Mouse (Mus musculus): Measurements from ENCODE around the gene Lrrc32. TPM values are rescaled to one million over a fixed set of nuclear protein-coding genes. Genes with fewer than 3 reads are reported as not detected.

Lrrc32 gene
- polyA plus RNA-seq, 1 experiment from 2014 or later = 7.2 TPM

DNA sequence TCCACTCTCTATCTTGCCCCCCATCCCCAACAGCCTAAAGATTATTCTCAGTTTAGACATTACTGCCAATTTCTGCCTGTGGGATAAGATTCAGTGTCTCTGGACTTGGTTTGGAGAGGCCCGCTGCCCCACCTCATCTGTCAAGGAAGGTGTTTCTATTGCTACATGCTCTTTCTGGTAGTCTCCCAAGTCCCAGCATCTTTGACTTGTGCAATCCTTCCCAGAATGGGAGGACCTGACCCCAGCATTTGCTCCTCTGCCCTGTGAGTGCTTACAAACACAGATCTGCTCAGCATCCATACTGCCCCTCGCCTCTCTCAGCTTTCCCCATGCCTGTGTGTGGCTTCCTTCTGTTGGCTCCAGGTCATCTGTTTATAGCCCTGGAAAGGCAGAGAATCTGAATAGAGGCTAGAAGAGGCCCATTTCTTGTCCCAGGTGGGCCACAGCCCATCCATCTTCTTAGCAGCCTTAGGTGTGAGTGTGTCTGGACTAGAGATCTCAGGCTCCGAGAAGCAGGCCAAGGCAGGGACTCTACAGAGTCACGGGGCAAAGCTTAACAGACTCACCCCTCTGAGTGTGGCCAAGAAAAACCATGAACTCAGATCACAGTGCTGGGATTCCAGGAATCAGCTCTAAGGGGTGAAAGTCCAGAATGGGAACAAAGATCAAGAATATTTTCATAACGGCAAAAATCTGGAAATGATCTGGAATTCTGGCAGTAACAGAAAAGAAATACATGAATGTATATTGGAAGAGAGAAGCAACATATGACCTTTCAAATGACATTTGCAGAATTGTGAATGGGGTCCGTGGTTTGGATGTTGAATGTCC lies 36.0 kb downstream of the Lrrc32 start:
- 0 out of 2 replicates have a peak, but pooled peaks have one; percentile 11 for ATAC-seq (ENCODE audit: insufficient read depth)
- DNase-seq = peak; percentile 73

DNA sequence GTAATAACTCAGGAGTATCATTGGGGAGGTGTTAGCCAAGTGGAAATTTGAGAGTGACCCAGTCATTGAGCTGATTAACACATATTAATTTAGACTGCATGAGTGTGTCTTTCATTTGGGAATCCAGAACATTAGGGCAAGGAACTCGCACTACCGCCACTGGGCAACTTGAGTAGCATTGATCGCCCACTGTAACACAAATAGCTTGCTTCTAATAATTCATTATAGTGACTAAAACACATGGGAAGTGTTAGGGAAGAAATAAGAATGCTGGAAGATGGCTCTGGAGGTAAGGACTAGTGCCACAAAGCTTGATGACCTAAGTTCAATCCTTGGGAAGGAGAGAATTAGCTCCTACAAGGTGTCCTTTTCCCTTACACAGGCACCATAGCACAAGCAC lies 38.0 kb downstream of the Lrrc32 start:
- 93% methylated on average over 3 of the region's 3 CpGs for WGBS
- DNase-seq = no peak
- TF ChIP-seq CTCF (IDR thresholded peaks at IDR 0.05; ENCODE audit: low read depth) = no peak
- Histone ChIP-seq H3K4me3 (ENCODE audit: low read depth, low read length) (no peak overlapping the region), H3K4me1 (ENCODE audit: insufficient read depth) (peaks cover 17% of the 10 kb centered on the region), H3K9ac (no peak overlapping the region), H3K36me3 (ENCODE audit: insufficient read depth) (no peaks in the 10 kb centered on the region), H3K27me3 (ENCODE audit: insufficient read depth, low read length) (no peaks in the 10 kb centered on the region), H3K27ac (ENCODE audit: low read depth) (no peak overlapping the region), H3K4me2 (no peak overlapping the region), H3K9me3 (ENCODE audit: low read depth, low read length) (no peaks in the 10 kb centered on the region)
- no peak for ATAC-seq (ENCODE audit: insufficient read depth)

More for the DNA sequence above, 36.0 kb downstream of the Lrrc32 start:
- TF ChIP-seq CTCF (IDR thresholded peaks at IDR 0.05; ENCODE audit: low read depth) = no peak
- Histone ChIP-seq H3K9me3 (ENCODE audit: low read depth, low read length) (no peaks in the 10 kb centered on the region), H3K27me3 (ENCODE audit: insufficient read depth, low read length) (no peaks in the 10 kb centered on the region), H3K4me2 (no peak overlapping the region), H3K36me3 (ENCODE audit: insufficient read depth) (no peaks in the 10 kb centered on the region), H3K4me3 (ENCODE audit: low read depth, low read length) (no peak overlapping the region), H3K4me1 (ENCODE audit: insufficient read depth) (peaks cover 17% of the 10 kb centered on the region), H3K27ac (ENCODE audit: low read depth) (peak overlapping the region; percentile 83), H3K9ac (no peak overlapping the region)
- WGBS = 50% methylated on average over 6 of the region's 6 CpGs

DNA sequence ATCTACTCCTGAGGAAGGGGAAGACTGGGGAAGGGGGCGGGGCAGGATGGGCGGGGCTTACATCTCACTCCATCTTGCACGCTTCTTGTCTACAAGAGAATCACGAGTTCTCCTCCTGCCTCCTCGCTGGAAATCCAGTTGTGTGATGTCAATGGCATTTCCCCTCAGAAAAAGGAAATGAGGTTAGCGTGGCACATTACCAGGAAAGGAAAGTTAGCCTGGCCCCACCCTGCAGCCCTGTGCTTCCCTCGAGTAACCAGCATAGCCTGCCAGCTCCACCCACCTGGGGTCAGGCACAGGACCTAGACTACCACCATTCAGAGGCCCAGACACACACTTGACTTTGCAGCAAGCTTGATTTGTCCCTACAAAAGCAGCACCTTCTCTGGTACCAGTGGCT lies 42.5 kb downstream of the Lrrc32 start:
- H3K9me3 ChIP-seq (ENCODE audit: low read depth, low read length) = no peaks in the 10 kb centered on the region
- H3K9ac ChIP-seq = no peak overlapping the region
- no peak for TF ChIP-seq CTCF (IDR thresholded peaks at IDR 0.05; ENCODE audit: low read depth)
- H3K4me3 ChIP-seq (ENCODE audit: low read depth, low read length) = no peak overlapping the region
- H3K4me1 ChIP-seq (ENCODE audit: insufficient read depth) = no peaks in the 10 kb centered on the region
- no peaks in the 10 kb centered on the region for H3K27me3 ChIP-seq (ENCODE audit: insufficient read depth, low read length)
- ATAC-seq (ENCODE audit: insufficient read depth) (no peak), DNase-seq (peak; percentile 33)
- H3K4me2 ChIP-seq = no peak overlapping the region
- WGBS = 61% methylated on average over 7 of the region's 7 CpGs
- H3K27ac ChIP-seq (ENCODE audit: low read depth) = no peak overlapping the region
- no peaks in the 10 kb centered on the region for H3K36me3 ChIP-seq (ENCODE audit: insufficient read depth)

DNA sequence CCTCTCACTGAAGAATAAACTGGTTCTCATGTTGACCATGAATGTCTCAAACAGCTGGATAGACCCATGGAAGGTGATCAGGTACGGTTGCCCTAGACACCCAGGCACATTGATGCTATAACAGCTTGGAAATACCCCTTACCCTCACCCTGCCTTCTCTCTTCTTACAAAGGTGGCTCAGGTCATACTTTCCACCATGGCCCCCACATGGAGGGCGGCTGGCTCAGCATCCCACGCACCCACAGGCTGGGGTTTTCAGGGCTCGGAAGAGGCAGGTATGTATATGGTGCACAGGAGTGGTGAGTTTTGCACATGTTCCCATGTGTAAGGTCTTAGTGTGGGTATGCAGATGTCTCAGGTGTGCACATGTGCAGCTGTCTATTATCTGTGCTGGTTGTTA lies 43.9 kb downstream of the Lrrc32 start:
- H3K4me3 ChIP-seq (ENCODE audit: low read depth, low read length) = no peak overlapping the region
- H3K9me3 ChIP-seq (ENCODE audit: low read depth, low read length) = no peaks in the 10 kb centered on the region
- H3K27me3 ChIP-seq (ENCODE audit: insufficient read depth, low read length) = no peaks in the 10 kb centered on the region
- WGBS = 89% methylated on average over 4 of the region's 4 CpGs
- H3K27ac ChIP-seq (ENCODE audit: low read depth) = no peak overlapping the region
- no peak overlapping the region for H3K9ac ChIP-seq
- H3K4me1 ChIP-seq (ENCODE audit: insufficient read depth) = peaks cover 11% of the 10 kb centered on the region
- H3K36me3 ChIP-seq (ENCODE audit: insufficient read depth) = no peaks in the 10 kb centered on the region
- H3K4me2 ChIP-seq = no peak overlapping the region
- ATAC-seq (ENCODE audit: insufficient read depth) (no peak), DNase-seq (no peak)
- no peak for TF ChIP-seq CTCF (IDR thresholded peaks at IDR 0.05; ENCODE audit: low read depth)

DNA sequence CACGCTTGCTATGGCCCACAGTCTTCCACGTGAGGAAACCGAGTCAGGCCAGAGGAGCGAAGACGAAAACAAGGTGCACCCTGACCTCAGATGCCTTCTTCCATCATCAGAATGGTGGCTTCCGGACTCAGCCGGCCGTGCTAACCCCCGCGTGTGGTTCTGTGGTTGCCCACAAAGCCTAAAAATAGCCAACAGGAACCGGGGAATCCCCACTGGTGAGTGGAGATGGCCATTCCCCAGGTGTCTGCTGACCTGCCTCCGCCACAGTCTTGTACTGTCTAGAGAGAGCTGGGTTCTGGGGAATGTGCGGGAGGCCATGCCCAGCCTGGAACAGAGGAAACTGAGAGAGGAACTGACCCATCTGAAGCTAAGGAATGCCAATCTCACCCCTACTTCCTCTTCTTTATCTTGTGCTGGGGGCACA lies 45.4 kb downstream of the Lrrc32 start:
- WGBS = 84% methylated on average over 13 of the region's 13 CpGs
- no peak for TF ChIP-seq CTCF (IDR thresholded peaks at IDR 0.05; ENCODE audit: low read depth)

DNA sequence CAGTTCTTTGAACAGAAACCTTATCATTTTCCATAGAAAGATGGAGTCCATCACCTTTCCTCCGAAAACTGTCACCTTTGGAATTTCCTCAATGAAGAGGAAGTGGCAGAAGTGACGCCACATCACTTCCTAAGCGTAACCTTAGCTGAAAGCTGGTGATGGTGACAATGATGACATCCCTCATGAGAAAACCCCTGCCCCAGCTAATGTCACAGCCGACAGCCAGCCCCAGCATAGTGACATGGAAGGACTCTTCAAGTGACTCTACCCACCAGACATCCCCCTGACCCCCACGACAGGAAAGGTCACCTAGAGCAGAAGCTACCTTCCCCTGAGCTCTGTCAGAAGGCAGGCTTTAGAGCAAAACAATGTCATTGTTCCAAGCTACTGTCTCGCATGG lies 46.1 kb downstream of the Lrrc32 start:
- H3K9me3 ChIP-seq (ENCODE audit: low read depth, low read length) = no peaks in the 10 kb centered on the region
- H3K27ac ChIP-seq (ENCODE audit: low read depth) = no peak overlapping the region
- no peak overlapping the region for H3K4me2 ChIP-seq
- no peak for TF ChIP-seq CTCF (IDR thresholded peaks at IDR 0.05; ENCODE audit: low read depth)
- no peak for DNase-seq
- peaks cover 16% of the 10 kb centered on the region for H3K4me1 ChIP-seq (ENCODE audit: insufficient read depth)
- no peaks in the 10 kb centered on the region for H3K36me3 ChIP-seq (ENCODE audit: insufficient read depth)
- no peak overlapping the region for H3K9ac ChIP-seq
- 84% methylated on average over 6 of the region's 6 CpGs for WGBS
- ATAC-seq (ENCODE audit: insufficient read depth) = no peak
- H3K27me3 ChIP-seq (ENCODE audit: insufficient read depth, low read length) = no peaks in the 10 kb centered on the region
- H3K4me3 ChIP-seq (ENCODE audit: low read depth, low read length) = no peak overlapping the region

More for the DNA sequence above, 45.4 kb downstream of the Lrrc32 start:
- peaks cover 16% of the 10 kb centered on the region for H3K4me1 ChIP-seq (ENCODE audit: insufficient read depth)
- H3K9ac ChIP-seq = no peak overlapping the region
- H3K36me3 ChIP-seq (ENCODE audit: insufficient read depth) = no peaks in the 10 kb centered on the region
- H3K27me3 ChIP-seq (ENCODE audit: insufficient read depth, low read length) = no peaks in the 10 kb centered on the region
- ATAC-seq (ENCODE audit: insufficient read depth) (no peak), DNase-seq (no peak)
- no peak overlapping the region for H3K27ac ChIP-seq (ENCODE audit: low read depth)
- H3K9me3 ChIP-seq (ENCODE audit: low read depth, low read length) = no peaks in the 10 kb centered on the region
- H3K4me3 ChIP-seq (ENCODE audit: low read depth, low read length) = no peak overlapping the region
- H3K4me2 ChIP-seq = no peak overlapping the region

DNA sequence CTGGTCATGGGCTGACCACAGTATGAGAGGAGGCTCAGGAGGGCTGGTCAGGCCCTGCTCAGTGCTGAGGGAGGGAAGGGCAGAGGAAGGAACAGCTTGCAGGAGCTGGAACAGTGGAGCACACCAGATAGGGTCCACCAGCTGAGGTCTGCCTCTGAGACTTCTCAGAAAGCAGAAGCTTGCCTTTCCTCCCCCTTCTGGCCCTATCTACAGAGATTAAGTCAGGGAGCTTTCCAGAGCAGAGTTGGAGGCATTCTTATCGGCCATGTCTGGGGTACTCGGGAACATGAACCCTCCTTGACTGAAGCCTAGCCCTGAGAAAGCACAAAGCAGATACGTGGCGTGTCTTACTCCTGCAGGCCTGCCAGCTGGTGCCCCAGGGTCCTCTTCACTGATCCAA lies 46.8 kb downstream of the Lrrc32 start:
- Histone ChIP-seq H3K4me1 (ENCODE audit: insufficient read depth) (peaks cover 16% of the 10 kb centered on the region), H3K27ac (ENCODE audit: low read depth) (no peak overlapping the region), H3K9ac (no peak overlapping the region), H3K4me2 (no peak overlapping the region), H3K9me3 (ENCODE audit: low read depth, low read length) (no peaks in the 10 kb centered on the region), H3K36me3 (ENCODE audit: insufficient read depth) (no peaks in the 10 kb centered on the region), H3K27me3 (ENCODE audit: insufficient read depth, low read length) (no peaks in the 10 kb centered on the region), H3K4me3 (ENCODE audit: low read depth, low read length) (no peak overlapping the region)
- no peak for DNase-seq
- no peak for ATAC-seq (ENCODE audit: insufficient read depth)
- no peak for TF ChIP-seq CTCF (IDR thresholded peaks at IDR 0.05; ENCODE audit: low read depth)
- WGBS = 76% methylated on average over 4 of the region's 4 CpGs

All from lung, embryonic 14.5 days (tissue).